Mouse (Mus musculus) heart, adult 11 months (tissue): ENCODE measurements at regions not wholly inside any gene's neighbourhood (a gene's known extent, or its start where the extent isn't known, plus 50 kb on each side); places are given as distances from the start of the nearest gene placed in this dataset.
A peak's percentile ranks its signal among the peaks of the same experiment; 100 is the strongest.

Experiments
- DNase-seq: peaks from one replicate; pipeline ENCODE4 v3.0.0; 2022

GRCm38 (mm10) chr14:76917139-76917929 lies 119.2 kb upstream of the Ccdc122 start:
- peak; percentile 78 for DNase-seq

- DNase-seq, result peak; percentile 88
These were observed 122.7 kb upstream of the Ccdc122 start for GRCm38 (mm10) chr14:76913850-76914249.

GRCm38 (mm10) chr14:76912301-76913001 lies 124.1 kb upstream of the Ccdc122 start:
- DNase-seq, result peak; percentile 95

GRCm38 (mm10) chr14:76911271-76911670 lies 125.3 kb upstream of the Ccdc122 start:
- DNase-seq, result peak; percentile 91

GRCm38 (mm10) chr14:76910186-76910585 lies 126.4 kb upstream of the Ccdc122 start:
- DNase-seq, result no peak

- DNase-seq, result peak; percentile 93
These were observed 128.6 kb upstream of the Ccdc122 start for GRCm38 (mm10) chr14:76907941-76908340.

- no peak for DNase-seq
These were observed 133.4 kb upstream of the Ccdc122 start for GRCm38 (mm10) chr14:76902962-76903757.

GRCm38 (mm10) chr14:76901490-76901889 lies 135.1 kb upstream of the Ccdc122 start:
- no peak for DNase-seq

- DNase-seq, result no peak
These were observed 137.2 kb upstream of the Ccdc122 start for GRCm38 (mm10) chr14:76899331-76899730.

GRCm38 (mm10) chr14:76887708-76888107 lies 148.9 kb upstream of the Ccdc122 start:
- no peak for DNase-seq

GRCm38 (mm10) chr14:76887201-76887600 lies 149.4 kb upstream of the Ccdc122 start:
- no peak for DNase-seq

GRCm38 (mm10) chr14:76883231-76883651 lies 153.3 kb upstream of the Ccdc122 start:
- DNase-seq, result no peak

GRCm38 (mm10) chr14:76882711-76883171 lies 153.8 kb upstream of the Ccdc122 start:
- peak; percentile 98 for DNase-seq

GRCm38 (mm10) chr14:76880851-76881250 lies 155.7 kb upstream of the Ccdc122 start:
- no peak for DNase-seq

GRCm38 (mm10) chr14:76877306-76877705 lies 159.3 kb upstream of the Ccdc122 start:
- no peak for DNase-seq

GRCm38 (mm10) chr14:76876015-76876414 lies 160.6 kb upstream of the Ccdc122 start:
- DNase-seq, result peak; percentile 73

GRCm38 (mm10) chr14:76875266-76875900 lies 161.2 kb upstream of the Ccdc122 start:
- DNase-seq, result no peak

- no peak for DNase-seq
These were observed 161.9 kb upstream of the Ccdc122 start for GRCm38 (mm10) chr14:76874542-76875265.

GRCm38 (mm10) chr14:76873684-76874083 lies 162.9 kb upstream of the Ccdc122 start:
- no peak for DNase-seq

- peak; percentile 78 for DNase-seq
These were observed 163.6 kb upstream of the Ccdc122 start for GRCm38 (mm10) chr14:76872976-76873375.

- DNase-seq, result no peak
These were observed 164.1 kb upstream of the Ccdc122 start for GRCm38 (mm10) chr14:76872510-76872909.

GRCm38 (mm10) chr14:76868831-76869230 lies 167.7 kb upstream of the Ccdc122 start:
- DNase-seq, result peak; percentile 55
